Mouse (Mus musculus) embryonic facial prominence, embryonic 13.5 days (tissue): ENCODE results near the gene Nfic. TPM values are rescaled to one million over a fixed set of nuclear protein-coding genes. Genes with fewer than 3 reads are reported as not detected.

Experiments used
- ATAC-seq: fragments of 200-750 bp; cut with Nextera tagmentation; 2 replicates; pipeline ENCODE4 v1.8.0; 2017; ENCODE audit warnings: low read depth; ENCODE audit not compliant: insufficient number of reproducible peaks, insufficient read depth, low FRiP score, low TSS enrichment
- H3K27ac ChIP-seq: fragments of 300-500 bp; sonication (generic); 2 replicates; pipeline ENCODE4 v1.5.1; 2015; ENCODE audit warnings: moderate library complexity, mild to moderate bottlenecking, inconsistent platforms
- H3K27me3 ChIP-seq: fragments of 300-500 bp; sonication (generic); 2 replicates; pipeline ENCODE4 v1.6.1; 2015; ENCODE audit warnings: mild to moderate bottlenecking, inconsistent platforms
- H3K36me3 ChIP-seq: fragments of 300-500 bp; sonication (generic); 2 replicates; pipeline ENCODE4 v1.6.1; 2015; ENCODE audit warnings: mild to moderate bottlenecking, inconsistent platforms
- H3K4me1 ChIP-seq: fragments of 300-500 bp; sonication (generic); 2 replicates; pipeline ENCODE4 v1.6.1; 2015; ENCODE audit warnings: inconsistent platforms
- H3K4me2 ChIP-seq: fragments of 300-500 bp; sonication (generic); 2 replicates; pipeline ENCODE4 v1.6.1; 2015; ENCODE audit warnings: moderate library complexity, mild to moderate bottlenecking, inconsistent platforms
- H3K4me3 ChIP-seq: fragments of 300-500 bp; sonication (generic); 2 replicates; pipeline ENCODE4 v1.5.1; 2015; ENCODE audit warnings: mild to moderate bottlenecking, inconsistent platforms
- H3K9ac ChIP-seq: fragments of 300-500 bp; sonication (generic); 2 replicates; pipeline ENCODE4 v1.6.1; 2015; ENCODE audit warnings: mild to moderate bottlenecking, inconsistent platforms
- H3K9me3 ChIP-seq: fragments of 300-500 bp; sonication (generic); 2 replicates; pipeline ENCODE4 v1.6.1; 2016; ENCODE audit warnings: inconsistent platforms
- WGBS: fragments of 180-500 bp; shearing (Covaris S2); methylation state at CpG from one replicate; pipeline ENCODE4 v1.1.7; 2015; ENCODE audit warnings: mixed read lengths; 5-methylcytosine and 5-hydroxymethylcytosine counted together
- polyA plus RNA-seq: library from polyadenylated mRNA; unstranded; fragments of >200 nt; fragmentation: Nextera tagmentation; extraction: Ambion mirVana; gene quantifications from 2 replicates; pipeline ENCODE4 v1.2.1, GENCODE M21; 2015

Gene Nfic
- polyA plus RNA-seq, 1 experiment from 2014 or later = 96.1 TPM

DNA sequence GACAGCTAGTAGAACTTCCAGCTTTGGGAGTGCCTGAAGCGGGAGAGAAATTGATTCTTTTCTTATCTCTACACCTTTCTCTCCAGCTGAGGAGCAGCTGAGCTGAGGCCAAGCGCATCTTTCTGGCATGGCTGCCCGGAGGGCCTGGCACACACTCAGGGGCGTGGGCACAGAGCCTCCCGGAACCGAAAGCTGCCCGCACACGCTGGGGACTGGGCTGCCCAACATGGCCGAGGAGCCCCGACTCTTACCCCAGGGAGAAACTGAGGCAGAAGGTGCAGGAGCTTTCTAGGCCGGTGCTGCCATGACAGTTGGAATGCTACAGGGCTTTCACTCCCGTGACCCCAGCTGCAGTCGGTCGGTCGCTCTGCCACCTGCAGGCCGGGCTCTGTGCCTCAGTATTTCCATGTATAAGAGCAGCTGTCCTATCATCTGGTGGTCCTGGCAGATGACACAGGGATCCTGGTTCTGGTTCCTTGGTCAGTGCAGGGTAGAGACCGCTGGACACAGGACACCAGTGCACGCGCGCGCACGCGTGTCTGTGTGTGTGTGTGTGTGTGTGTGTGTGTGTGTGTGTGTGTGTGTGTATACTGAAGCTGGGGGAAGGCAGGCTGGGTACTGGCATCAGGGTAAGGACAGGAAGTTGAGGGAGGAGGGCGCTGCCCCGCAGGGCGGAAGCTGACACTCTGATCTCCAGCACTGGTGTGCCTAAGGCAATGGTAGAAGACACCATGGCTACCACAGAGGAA, 21.7 kb downstream of the Nfic start:
- H3K4me2 ChIP-seq = peak overlapping the region; percentile 58
- 0 out of 2 replicates have a peak overlapping the region, but pooled peaks have one; percentile 27 for H3K4me3 ChIP-seq
- H3K27ac ChIP-seq = no peak overlapping the region
- no peak for ATAC-seq
- 77% methylated on average over 26 of the region's 26 CpGs for WGBS
- H3K9ac ChIP-seq = peak overlapping the region; percentile 51; the same call in 1 of the 2 replicates
- H3K4me1 ChIP-seq = peaks cover 39% of the 10 kb centered on the region
- no peaks in the 10 kb centered on the region for H3K9me3 ChIP-seq
- no peaks in the 10 kb centered on the region for H3K36me3 ChIP-seq
- H3K27me3 ChIP-seq = peaks cover 3% of the 10 kb centered on the region; the same call in 1 of the 2 replicates

DNA sequence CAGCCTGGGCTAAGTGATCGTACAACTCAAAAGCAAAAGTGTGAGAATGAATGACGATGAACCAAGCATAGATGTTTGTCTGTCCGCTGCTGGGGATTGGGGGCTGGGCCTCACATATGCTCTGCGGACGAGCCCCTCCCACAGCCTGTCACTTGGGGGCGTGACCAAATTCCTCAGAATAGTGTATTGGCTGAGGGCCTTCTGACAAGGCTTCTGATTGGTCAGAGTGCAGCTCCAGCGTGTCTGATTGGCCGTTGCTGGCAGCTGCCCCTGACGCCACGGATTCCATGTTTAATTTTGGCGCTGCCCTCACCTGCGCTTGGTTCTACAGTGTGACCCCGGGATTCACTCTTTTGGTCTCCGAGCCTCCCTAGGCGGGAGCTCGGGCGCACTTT, 22.6 kb downstream of the Nfic start:
- WGBS = 5% methylated on average over 17 of the region's 17 CpGs
- H3K9ac ChIP-seq = peak overlapping the region; percentile 51; the same call in 1 of the 2 replicates
- H3K4me1 ChIP-seq = peaks cover 39% of the 10 kb centered on the region
- H3K9me3 ChIP-seq = no peaks in the 10 kb centered on the region
- ATAC-seq = peak; percentile 80
- H3K36me3 ChIP-seq = no peaks in the 10 kb centered on the region
- peaks cover 12% of the 10 kb centered on the region for H3K27me3 ChIP-seq
- peak overlapping the region; percentile 27 for H3K4me3 ChIP-seq
- peak overlapping the region; percentile 58 for H3K4me2 ChIP-seq
- no peak overlapping the region for H3K27ac ChIP-seq

DNA sequence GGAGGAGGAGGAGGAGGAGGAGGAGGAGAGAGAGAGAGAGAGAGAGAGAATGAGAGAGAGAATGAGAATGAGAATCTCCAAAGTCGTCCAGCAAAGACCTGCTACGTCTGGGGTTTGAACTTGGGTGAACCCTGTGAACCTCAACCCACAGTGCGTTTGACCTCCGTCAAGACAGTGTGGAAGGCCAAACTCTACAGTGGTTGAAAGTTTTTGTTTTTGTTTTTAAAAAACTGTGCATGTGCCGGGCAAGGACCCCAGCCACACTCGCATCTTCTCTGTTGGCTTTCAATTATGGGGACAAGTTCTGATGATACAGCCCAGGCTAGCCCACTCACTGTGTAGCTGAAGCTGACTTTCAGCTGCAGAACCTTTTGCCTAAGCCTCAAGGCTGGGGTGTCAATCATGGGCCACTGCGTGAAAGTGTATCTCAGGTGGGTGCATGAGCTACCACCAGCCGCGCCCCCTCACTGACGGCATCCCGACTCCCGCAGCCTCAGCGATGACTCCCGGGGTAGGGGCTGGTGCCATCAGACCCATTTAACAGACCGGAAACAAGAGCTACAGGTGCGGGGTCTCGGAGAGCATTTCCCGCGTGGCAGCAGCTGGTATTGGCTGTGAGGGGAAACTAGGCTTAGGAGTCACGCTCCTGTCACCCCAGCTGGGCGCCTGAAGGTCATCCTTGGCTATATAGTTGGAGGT, 23.1 kb downstream of the Nfic start:
- Histone ChIP-seq H3K27ac (no peak overlapping the region), H3K4me1 (peaks cover 41% of the 10 kb centered on the region), H3K9me3 (no peaks in the 10 kb centered on the region), H3K36me3 (no peaks in the 10 kb centered on the region), H3K27me3 (peaks cover 17% of the 10 kb centered on the region), H3K9ac (no peak overlapping the region), H3K4me2 (peak overlapping the region; percentile 58), H3K4me3 (peak overlapping the region; percentile 27; the same call in 1 of the 2 replicates)
- ATAC-seq = no peak
- 62% methylated on average over 21 of the region's 21 CpGs for WGBS

DNA sequence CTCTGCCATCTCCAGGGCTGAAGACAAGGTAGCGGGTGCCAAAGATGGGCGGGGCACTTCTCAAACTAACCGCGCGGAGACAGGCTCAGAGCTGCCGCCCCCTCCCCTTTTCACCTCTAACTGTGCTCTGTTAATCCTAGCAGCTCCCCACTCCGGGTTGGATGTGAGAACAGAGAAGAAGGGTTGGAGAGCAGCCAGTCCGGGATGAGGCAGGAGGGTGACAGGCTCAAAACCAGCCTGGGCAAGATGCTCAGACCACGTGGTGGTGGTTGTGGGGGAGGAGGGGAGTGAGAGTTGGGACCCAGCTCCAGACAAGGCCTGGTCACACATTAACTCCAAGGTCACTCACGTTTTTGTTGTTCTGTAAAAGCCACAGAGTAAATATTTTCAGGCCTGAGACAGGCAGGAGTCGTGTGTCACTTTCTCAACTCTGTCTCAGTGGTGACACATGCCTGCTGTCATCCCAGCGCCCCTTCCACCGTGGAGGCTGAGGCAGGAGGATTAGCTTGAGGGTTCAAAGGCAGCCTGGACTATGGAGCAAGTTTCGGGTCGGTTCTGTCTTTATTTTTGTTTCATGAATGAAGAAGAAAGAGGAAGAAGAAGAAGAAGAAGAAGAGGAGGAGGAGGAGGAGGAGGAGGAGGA, 23.8 kb downstream of the Nfic start:
- Histone ChIP-seq H3K4me3 (peak overlapping the region; percentile 74), H3K27me3 (peaks cover 20% of the 10 kb centered on the region), H3K36me3 (no peaks in the 10 kb centered on the region), H3K9ac (no peak overlapping the region), H3K9me3 (no peaks in the 10 kb centered on the region), H3K27ac (no peak overlapping the region), H3K4me2 (peak overlapping the region; percentile 89), H3K4me1 (peaks cover 44% of the 10 kb centered on the region)
- WGBS = 15% methylated on average over 15 of the region's 15 CpGs
- ATAC-seq = no peak

DNA sequence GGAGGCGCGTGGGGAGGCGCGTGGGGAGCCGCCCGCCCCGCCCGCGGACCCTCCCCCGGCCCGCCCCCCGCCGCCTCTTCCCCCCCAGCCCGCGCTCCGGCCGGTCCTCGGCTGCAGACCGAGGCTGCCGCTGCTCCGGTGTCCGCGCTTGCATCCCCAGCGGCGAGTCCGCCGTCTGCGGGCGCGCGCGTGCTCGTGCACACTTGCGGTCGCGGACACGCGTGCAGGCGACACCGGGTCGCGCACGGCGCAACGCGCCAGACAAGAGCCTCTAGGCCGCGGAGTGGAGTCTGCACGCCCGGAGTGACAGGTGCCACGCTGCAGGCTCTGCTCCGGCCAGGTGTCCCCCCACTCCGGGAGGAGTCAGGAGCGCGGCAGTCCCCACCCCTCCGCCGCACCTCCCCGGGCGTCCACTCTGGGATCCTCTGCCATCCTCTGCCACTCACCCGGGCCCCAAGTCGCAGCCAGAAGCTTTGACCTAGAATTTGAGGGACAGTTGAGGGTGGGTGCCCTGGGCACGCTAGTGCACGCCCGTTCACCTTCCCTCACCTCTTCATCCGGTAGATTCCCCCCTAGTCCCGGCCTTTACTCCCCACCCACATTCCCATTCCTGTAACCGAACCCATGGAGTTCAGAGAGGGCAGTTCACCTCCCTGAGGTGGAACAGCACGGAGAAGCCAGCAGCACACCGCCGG, 24.5 kb downstream of the Nfic start:
- Histone ChIP-seq H3K27me3 (peaks cover 20% of the 10 kb centered on the region), H3K4me2 (peak overlapping the region; percentile 89), H3K4me3 (peak overlapping the region; percentile 74), H3K27ac (peak overlapping the region; percentile 89), H3K9me3 (no peaks in the 10 kb centered on the region), H3K4me1 (peaks cover 44% of the 10 kb centered on the region), H3K9ac (peak overlapping the region; percentile 83), H3K36me3 (no peaks in the 10 kb centered on the region)
- WGBS = 1% methylated on average over 60 of the region's 70 CpGs
- ATAC-seq = no peak

DNA sequence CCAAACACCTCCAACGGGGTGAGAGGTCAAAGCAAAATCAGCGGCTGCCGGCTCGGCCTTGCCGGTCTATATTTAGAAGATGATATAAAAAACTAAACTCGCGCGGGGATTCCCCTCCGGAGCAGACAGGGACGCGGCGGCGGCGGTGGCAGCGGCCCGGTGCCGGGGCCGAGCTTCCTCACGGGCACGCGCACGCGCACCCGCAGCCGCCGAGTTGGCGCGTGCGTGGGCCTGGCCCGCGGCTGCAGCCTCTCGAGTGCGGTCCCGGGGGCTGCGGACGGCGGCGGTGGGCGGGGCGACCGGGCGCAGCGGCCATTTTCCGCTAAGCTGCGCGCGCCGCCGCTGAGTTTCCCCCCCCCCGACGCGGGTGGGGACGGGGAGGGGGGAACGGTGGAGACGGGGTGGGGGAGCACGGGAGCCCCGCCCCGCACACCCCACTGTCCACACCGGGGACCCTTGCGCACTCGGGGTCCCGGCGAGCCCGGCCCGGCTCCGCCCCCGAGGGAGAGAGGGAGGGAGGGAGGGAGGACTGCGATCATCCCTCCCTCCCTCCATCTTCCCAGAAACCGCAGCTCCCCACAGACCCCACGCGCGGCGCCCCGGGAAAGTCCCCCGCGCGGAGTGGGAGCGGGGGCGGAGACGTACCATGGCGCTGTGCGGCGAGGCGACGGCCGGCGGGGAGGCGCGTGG, 25.1 kb downstream of the Nfic start:
- H3K4me3 ChIP-seq = peak overlapping the region; percentile 74
- no peaks in the 10 kb centered on the region for H3K9me3 ChIP-seq
- peak overlapping the region; percentile 89 for H3K27ac ChIP-seq
- H3K9ac ChIP-seq = peak overlapping the region; percentile 83
- H3K36me3 ChIP-seq = no peaks in the 10 kb centered on the region
- no peak for ATAC-seq
- peaks cover 24% of the 10 kb centered on the region for H3K27me3 ChIP-seq
- WGBS = under 1% methylated on average over 58 of the region's 89 CpGs
- H3K4me1 ChIP-seq = peaks cover 49% of the 10 kb centered on the region
- peak overlapping the region; percentile 89 for H3K4me2 ChIP-seq

DNA sequence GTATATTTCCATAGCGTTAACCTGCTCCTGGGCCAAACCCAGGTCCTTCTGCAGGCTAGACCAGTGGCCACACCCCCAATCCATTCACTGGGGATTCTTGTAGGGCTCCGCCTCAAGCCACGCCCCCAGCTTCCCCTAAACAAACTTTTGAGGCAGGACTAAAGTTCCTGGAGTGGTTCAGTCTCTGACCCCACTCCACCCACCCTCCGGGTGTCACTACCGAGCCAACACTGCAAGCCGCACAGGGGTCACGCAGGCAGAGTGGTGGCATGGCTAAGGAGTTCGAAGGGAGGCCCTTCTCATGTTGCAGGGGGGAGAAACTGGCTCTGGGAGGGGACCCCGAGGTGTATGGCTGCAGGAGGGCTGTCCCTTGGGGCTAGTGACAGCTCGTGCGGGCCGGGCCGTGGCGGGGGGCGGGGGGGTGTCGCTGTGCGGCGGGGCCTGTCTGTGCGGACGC, 25.8 kb downstream of the Nfic start:
- Histone ChIP-seq H3K27me3 (peaks cover 30% of the 10 kb centered on the region), H3K4me3 (peak overlapping the region; percentile 74), H3K36me3 (no peaks in the 10 kb centered on the region), H3K9ac (peak overlapping the region; percentile 83), H3K27ac (peak overlapping the region; percentile 89), H3K9me3 (no peaks in the 10 kb centered on the region), H3K4me1 (peaks cover 53% of the 10 kb centered on the region), H3K4me2 (peak overlapping the region; percentile 89)
- ATAC-seq = 0 out of 2 replicates have a peak, but pooled peaks have one; percentile 5
- under 1% methylated on average over 20 of the region's 20 CpGs for WGBS

DNA sequence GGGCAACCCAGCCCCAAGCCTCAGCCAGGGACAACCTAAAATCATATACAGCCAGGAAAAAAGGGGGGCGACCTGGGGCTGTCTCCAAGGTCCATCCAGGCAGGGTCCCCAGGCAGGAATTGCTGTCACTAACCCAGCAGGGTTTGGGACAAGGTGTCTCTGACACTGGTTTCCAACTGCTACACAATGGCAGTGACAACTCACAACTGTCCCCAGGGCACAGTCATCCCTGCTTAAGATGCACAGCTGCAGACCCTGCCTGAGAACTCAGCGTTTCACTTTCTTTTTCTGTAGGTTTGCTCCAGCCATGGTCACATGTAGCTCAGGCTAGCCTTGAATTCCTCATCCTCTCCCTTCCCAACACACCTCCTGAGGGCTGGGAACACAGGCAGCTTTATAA, 26.3 kb downstream of the Nfic start:
- Histone ChIP-seq H3K27ac (no peak overlapping the region), H3K4me3 (peak overlapping the region; percentile 74; the same call in 1 of the 2 replicates), H3K27me3 (peaks cover 30% of the 10 kb centered on the region), H3K9ac (no peak overlapping the region), H3K4me2 (peak overlapping the region; percentile 89), H3K36me3 (no peaks in the 10 kb centered on the region), H3K9me3 (no peaks in the 10 kb centered on the region), H3K4me1 (peaks cover 54% of the 10 kb centered on the region)
- 33% methylated on average over 2 of the region's 2 CpGs for WGBS
- ATAC-seq = no peak

DNA sequence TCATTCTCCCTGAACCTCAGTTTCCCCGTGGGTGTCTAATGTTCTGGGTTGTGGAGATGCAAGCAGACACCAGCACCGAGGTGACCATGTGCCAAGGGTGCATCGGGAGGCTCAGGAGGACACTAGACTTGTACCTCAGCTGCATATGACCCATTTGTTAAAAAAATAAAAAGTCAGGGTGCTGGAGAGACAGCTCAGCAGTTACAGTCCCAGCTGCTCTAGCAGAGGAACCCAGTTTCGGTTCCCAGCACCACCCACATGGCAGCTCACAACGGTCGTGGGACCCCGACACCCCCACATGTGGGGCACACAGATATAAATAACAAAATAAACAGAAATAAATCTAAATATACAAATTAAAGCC, 26.9 kb downstream of the Nfic start:
- Histone ChIP-seq H3K4me3 (no peak overlapping the region), H3K27me3 (peaks cover 34% of the 10 kb centered on the region), H3K36me3 (no peaks in the 10 kb centered on the region), H3K4me2 (no peak overlapping the region), H3K4me1 (peaks cover 55% of the 10 kb centered on the region), H3K9ac (no peak overlapping the region), H3K9me3 (no peaks in the 10 kb centered on the region), H3K27ac (no peak overlapping the region)
- no peak for ATAC-seq
- WGBS = 91% methylated on average over 7 of the region's 7 CpGs

DNA sequence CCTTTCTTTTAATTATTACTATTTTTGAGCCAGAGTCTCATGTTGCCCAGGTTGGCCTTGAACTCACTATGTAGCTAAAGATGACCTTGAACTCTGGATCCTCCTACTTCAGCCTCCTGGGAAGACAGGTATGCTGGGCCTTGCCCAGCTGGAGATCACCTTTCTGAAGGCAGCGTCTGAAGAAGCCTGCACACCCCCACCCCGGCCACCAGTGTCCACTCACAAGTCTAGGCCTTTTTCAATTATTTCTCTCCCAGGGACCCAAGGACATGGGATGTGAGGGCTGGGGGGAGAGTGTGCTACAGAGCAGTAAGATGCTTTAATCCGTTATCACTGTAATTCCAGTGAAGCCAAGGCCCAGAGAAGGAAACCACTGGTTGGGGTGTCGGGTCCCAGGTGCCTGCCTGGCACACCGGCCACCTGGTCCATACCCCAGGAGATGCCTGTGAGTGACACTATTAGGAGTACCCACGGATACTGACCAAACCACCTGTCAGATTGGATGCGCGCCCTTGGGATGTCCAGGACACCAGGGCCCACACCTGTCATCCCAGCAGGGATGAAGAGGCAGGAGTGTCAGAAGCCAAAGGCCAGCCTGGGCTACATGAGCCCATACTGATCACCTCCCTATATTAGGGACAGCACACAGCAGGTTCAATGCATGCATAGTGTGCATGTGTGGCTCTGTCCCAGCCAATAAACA, 27.5 kb downstream of the Nfic start:
- no peak for ATAC-seq
- no peaks in the 10 kb centered on the region for H3K9me3 ChIP-seq
- WGBS = 76% methylated on average over 8 of the region's 8 CpGs
- H3K4me3 ChIP-seq = no peak overlapping the region
- no peaks in the 10 kb centered on the region for H3K36me3 ChIP-seq
- H3K4me2 ChIP-seq = no peak overlapping the region
- H3K4me1 ChIP-seq = peaks cover 50% of the 10 kb centered on the region
- no peak overlapping the region for H3K27ac ChIP-seq
- peaks cover 34% of the 10 kb centered on the region for H3K27me3 ChIP-seq
- no peak overlapping the region for H3K9ac ChIP-seq
